Mouse (Mus musculus) layer of hippocampus, postnatal 14 days (tissue): Measurements from ENCODE around the gene Hoxb2. TPM values are rescaled to one million over a fixed set of nuclear protein-coding genes. Genes with fewer than 3 reads are reported as not detected.

Experiments
- DNase-seq, 2 experiments: peaks; one replicate each; pipeline ENCODE4 v3.0.0; 2021 to 2022; ENCODE audit warnings: low spot score in 2 of 2, mixed read lengths in 1 of 2
- total RNA-seq, 2 experiments: library from RNA; stranded (reverse); gene quantifications; 2 replicates each; pipeline ENCODE4 v1.2.3; 2021

Hoxb2 gene
- total RNA-seq, 2 experiments from 2014 or later = not detected

- DNase-seq = no peak
These were observed 15.3 kb upstream of the Hoxb2 start for GRCm38 (mm10) chr11:96334998-96335397.

GRCm38 (mm10) chr11:96336597-96336996 is 13.7 kb upstream of the Hoxb2 start:
- DNase-seq = no peak

- no peak for DNase-seq
These were observed 13.3 kb upstream of the Hoxb2 start for GRCm38 (mm10) chr11:96337026-96337425.

- DNase-seq = no peak
These were observed 11.1 kb upstream of the Hoxb2 start for GRCm38 (mm10) chr11:96338957-96339855.

GRCm38 (mm10) chr11:96340698-96341365 is 9.5 kb upstream of the Hoxb2 start:
- no peak for DNase-seq

GRCm38 (mm10) chr11:96341701-96342575 is 8.4 kb upstream of the Hoxb2 start:
- DNase-seq = no peak

GRCm38 (mm10) chr11:96342576-96342930 is 7.8 kb upstream of the Hoxb2 start:
- no peak for DNase-seq

GRCm38 (mm10) chr11:96343206-96343745 is 7.0 kb upstream of the Hoxb2 start:
- no peak for DNase-seq

- DNase-seq = no peak
These were observed 6.1 kb upstream of the Hoxb2 start for GRCm38 (mm10) chr11:96344061-96344877.

GRCm38 (mm10) chr11:96344878-96345159 is 5.5 kb upstream of the Hoxb2 start:
- DNase-seq = no peak

- DNase-seq = no peak
These were observed 5.0 kb upstream of the Hoxb2 start for GRCm38 (mm10) chr11:96345220-96345892.

GRCm38 (mm10) chr11:96345893-96346806 is 4.2 kb upstream of the Hoxb2 start:
- DNase-seq = no peak

GRCm38 (mm10) chr11:96346916-96347520 is 3.3 kb upstream of the Hoxb2 start:
- DNase-seq = no peak

- no peak for DNase-seq
These were observed 2.6 kb upstream of the Hoxb2 start for GRCm38 (mm10) chr11:96347717-96348116.

GRCm38 (mm10) chr11:96348141-96348928 is 2.0 kb upstream of the Hoxb2 start:
- DNase-seq = no peak

- no peak for DNase-seq
These were observed 1.3 kb upstream of the Hoxb2 start for GRCm38 (mm10) chr11:96348988-96349387.

GRCm38 (mm10) chr11:96349491-96350340 is 609 bp upstream of the Hoxb2 start:
- no peak for DNase-seq
